Mouse (Mus musculus) spleen, adult 18-20 months (tissue): Measurements from ENCODE around the gene Cx3cl1.

Experiments
- DNase-seq, 2 experiments: peaks; one replicate each; pipeline ENCODE4 v3.0.0; 2022; ENCODE audit warnings: mixed read lengths in 2 of 2

The Cx3cl1 gene

GRCm38 (mm10) chr8:94803551-94803950 is 31.7 kb downstream of the Cx3cl1 start:
- no peak for DNase-seq

GRCm38 (mm10) chr8:94804546-94805340 is 32.9 kb downstream of the Cx3cl1 start:
- no peak for DNase-seq

- no peak for DNase-seq
These were observed 34.0 kb downstream of the Cx3cl1 start for GRCm38 (mm10) chr8:94805811-94806210.

DNA sequence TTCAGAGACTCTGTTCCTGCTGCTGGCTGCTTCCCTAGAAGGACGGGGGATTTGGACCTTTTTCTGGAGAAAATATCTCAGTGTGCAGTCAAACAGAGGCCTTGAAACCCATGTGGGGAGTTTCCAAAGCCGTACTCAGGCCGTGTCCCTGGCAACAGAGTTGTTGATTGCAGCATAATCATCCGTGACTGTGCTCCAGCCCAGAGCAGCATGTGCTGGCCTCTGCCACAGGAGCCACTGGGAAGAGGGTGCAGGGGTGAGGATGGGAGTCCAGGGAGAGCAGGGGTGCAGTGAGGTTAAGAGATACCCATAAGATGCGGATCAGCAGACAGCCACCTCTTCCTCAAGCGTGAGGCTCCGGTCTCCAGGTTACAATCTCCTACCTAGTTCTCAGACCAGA is 35.7 kb downstream of the Cx3cl1 start:
- no peak for DNase-seq

DNA sequence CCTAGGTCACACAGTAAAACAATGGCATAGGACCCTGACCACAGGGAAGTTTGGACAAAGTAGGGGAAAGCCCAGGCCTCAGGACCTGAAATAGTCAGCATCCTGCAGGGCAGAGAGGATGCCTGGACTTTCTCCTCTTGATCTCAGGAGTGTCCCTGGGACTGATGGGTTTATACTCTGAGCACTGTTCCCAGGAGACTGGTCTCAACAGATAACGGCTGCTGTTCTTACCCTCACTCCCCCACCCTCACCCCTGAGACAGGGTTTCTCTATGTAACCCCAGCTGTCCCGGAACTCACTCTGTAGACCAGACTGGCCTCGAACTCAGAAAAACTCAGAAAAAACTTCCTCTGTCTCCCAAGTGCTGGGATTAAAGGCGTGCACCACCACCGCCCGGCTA is 36.6 kb downstream of the Cx3cl1 start:
- DNase-seq, result no peak

DNA sequence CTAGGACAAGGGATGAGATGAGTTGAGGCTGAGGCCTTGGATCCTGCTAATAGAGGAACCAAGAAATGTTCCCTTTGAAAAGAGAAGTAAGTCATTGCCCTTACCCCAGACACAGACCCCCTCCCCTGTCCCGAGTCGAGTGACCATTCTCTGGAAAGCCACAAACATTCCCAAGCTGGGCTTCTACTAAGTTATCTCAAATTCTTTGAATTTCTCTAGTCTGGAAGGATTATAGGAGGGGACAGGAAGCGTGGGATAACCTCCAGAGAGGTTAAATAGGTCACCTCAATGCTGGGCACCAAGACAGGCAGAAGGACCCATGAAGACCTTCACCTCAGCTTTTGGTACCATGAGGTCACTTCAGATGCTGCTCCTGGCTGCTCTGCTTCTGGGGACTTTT is 38.3 kb downstream of the Cx3cl1 start, which contains the start of gene Ccl17:
Gene Ccl17 (plus strand): TSS at position 301 of the 400 bp plus-strand sequence.
- no peak for DNase-seq

DNA sequence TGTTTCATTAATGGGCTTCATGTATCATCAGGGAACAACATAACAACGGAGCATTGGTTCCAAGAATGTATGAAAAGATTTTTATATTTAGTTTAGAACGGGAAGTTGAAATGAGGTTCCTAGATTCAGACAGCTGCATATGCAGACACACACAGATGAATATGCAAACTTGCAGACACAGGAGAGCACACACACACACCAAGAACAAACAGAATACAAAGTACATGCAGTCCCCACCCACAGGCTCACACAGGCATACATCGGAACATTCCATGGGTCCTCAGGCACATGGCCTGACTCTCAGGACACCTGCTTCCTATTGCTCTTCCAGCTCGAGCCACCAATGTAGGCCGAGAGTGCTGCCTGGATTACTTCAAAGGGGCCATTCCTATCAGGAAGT is 39.0 kb downstream of the Cx3cl1 start:
- DNase-seq, result no peak

GRCm38 (mm10) chr8:94811654-94812053 is 39.8 kb downstream of the Cx3cl1 start:
- no peak for DNase-seq

DNA sequence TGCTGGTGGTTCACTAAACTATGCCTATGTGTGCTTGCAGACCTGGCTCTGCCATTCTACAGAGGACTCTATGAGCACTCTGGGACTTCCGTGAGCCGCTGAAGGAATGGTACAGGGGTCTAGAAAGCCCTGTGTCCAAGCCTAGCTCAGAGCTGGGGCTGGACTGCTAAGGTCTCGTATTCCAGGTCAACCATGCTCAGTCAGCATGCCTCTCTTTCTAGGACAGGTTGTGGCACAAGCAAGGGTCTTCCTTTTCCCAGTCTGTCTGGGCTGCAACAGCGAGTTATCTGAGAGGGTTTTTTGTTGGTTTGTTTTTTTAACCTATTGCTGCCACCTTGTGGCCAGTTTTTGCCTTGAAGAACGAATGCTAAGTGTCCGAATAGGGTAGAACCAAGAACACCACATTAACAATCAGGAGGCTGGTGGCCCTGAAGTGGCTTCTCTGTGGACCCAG is 40.9 kb downstream of the Cx3cl1 start:
- peak; percentile 38 to 80 for DNase-seq

GRCm38 (mm10) chr8:94814556-94814955 is 42.7 kb downstream of the Cx3cl1 start:
- DNase-seq, result peak in 1 of 2 experiments; percentile 37

GRCm38 (mm10) chr8:94817933-94818332 is 46.1 kb downstream of the Cx3cl1 start:
- no peak for DNase-seq

DNA sequence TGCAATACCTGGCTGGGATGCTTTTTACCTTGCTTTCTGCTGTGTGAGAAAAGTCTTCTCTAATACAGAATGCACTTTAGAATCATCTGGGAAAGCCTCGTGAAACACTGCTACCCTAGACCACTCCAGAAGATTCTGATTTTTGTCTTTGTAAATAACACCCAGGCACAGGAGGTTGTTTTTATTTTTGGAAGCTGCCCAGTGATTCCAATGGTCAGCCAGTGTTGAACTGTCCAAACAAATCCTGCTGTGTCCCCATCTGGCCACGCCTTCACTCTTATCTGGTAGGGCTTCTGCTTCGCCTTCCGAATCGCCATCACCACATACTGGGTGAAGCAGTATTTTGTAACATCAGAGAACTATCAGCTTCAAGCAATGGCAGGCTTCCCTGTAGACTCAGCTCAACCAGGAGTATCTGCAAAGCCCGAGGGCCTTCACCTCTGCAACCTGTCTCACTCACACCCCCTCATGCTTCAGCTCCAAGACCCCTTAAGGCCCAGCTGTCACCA is 47.9 kb downstream of the Cx3cl1 start:
- no peak for DNase-seq

DNA sequence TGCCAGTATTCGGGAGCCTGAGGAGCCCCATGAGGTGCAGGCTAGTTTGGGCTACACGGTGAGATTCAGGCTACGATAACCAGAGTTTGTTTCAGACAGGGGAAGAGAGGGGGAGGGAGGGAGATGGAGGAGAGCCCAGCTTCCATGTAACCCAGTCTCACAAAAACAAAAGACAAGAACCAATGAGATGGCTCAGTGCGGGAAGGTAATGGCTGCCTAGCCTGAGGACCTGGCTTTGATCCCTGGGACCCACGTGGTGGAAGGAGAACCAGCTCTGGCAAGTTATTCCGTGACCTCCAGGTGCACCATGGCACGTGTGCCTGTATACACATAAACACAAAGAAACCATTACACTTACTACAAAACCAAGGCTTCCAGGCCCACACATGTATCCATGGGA is 48.7 kb downstream of the Cx3cl1 start:
- no peak for DNase-seq

DNA sequence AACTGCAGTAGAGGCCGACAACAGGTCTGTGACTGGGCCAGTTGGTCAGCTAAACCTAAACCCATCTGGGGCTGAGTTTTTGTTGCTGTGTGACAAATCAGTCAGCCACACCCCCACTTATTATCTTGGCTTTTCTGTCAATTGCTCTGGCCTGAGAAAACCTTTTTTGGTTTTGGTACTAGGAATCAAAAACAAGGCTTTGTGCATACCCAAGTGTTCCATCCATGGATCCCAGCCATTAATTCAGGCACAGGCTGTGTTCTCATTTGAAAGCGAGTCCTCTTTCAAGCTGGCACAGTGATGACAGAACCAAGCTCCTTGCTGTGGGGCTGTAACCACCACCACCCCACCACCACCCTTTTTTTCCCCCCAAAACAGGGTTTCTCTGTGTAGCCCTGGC is 49.6 kb downstream of the Cx3cl1 start:
- no peak for DNase-seq

DNA sequence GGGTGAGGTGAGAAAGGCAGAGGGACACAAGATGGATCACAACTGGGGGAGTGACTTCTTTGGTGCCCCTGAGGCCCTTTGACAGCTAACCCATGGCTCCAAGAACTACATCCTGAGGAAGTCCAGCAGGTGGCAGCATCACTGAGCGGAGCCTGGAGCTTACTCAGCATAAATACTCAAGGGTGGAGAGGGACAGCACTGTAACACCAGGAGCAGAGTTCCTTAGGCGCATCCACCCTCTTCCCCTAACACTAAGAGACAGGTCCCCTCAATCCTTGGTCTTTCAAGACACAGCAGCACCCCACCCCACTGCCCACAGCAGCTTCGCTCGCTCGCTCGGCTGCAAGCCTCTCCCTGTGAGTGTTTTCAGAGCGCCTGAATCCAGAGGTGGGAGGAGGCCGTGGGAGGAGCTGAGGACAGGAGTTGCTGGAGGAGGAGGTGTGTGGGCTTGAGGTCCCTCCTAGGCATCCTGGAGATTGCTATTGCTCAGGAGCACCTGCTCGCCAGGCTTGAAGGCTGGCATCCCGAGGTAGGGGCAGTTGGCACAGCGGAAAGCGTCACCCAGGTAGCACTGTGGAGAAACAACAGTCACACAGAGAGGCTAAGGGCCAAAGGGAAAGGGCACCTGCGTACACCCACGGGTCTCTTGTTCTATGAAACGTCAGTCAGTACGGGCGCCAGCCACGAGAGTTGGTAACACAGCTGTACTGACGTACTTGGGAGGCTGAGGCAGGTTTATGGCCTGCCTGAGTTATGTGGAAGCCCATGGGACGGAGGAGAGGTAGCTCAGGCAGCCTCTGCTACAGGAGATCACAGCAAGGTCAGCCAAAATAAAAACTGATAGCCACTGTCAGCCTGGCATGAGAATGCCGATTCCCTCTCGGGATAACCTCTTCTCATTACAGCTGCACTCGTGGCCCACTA is 51.1 kb downstream of the Cx3cl1 start:
- peak in 1 of 2 experiments; percentile 41 for DNase-seq

DNA sequence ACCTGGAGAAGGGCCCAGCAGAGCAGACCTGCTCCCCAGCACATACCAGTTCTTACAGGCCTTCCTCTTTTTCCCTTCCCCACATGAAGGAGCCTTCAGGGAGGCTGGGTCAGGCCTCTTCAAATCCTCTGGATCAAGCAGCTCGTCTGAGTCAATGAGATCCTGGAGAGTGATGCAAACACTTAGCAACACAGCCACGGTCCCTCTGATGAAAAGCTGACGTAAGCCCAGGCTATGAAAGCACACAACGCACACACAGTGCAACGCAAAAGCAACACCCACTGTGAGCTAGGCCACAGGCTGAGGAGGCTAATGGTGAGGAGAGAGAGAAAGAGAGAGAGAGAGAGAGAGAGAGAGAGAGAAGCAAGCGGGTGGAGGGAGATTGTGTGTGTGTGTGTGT is 53.4 kb downstream of the Cx3cl1 start:
- DNase-seq, result no peak

- no peak for DNase-seq
These were observed 54.4 kb downstream of the Cx3cl1 start for GRCm38 (mm10) chr8:94826210-94826609.

- no peak for DNase-seq
These were observed 56.5 kb downstream of the Cx3cl1 start for GRCm38 (mm10) chr8:94828284-94828683.
